Mouse (Mus musculus): Measurements from ENCODE around the gene Trim41. TPM values are rescaled to one million over a fixed set of nuclear protein-coding genes. Genes with fewer than 3 reads are reported as not detected.
"Not testable (repeated sequence)": the region's sequence is repeated elsewhere in the genome, so short reads cannot be mapped to it uniquely, and the experiment has no call there.

The Trim41 gene
- polyA plus RNA-seq, 1 experiment from 2014 or later = 3.6 TPM

GRCm38 (mm10) chr11:48851270-48851995, 34.3 kb upstream of the Trim41 start:
- 84% methylated on average over 4 of the region's 4 CpGs for WGBS
- DNase-seq (ENCODE audit: low spot score) (no peak), ATAC-seq (ENCODE audit: insufficient read depth, low FRiP score, low TSS enrichment) (no peak)
- no peak overlapping the region for H3K27ac ChIP-seq (ENCODE audit: low read depth, low read length)
- no peak overlapping the region for H3K4me3 ChIP-seq (ENCODE audit: low read depth, low read length)
- H3K27me3 ChIP-seq (ENCODE audit: control insufficient read depth, insufficient read depth, low read length) = no peaks in the 10 kb centered on the region
- H3K9me3 ChIP-seq (ENCODE audit: control insufficient read depth, low read length) = no peaks in the 10 kb centered on the region
- H3K4me2 ChIP-seq (ENCODE audit: low read depth) = no peak overlapping the region
- H3K9ac ChIP-seq (ENCODE audit: low read length) = no peak overlapping the region
- H3K36me3 ChIP-seq (ENCODE audit: control insufficient read depth, insufficient read depth, low read length) = no peaks in the 10 kb centered on the region
- peaks cover 5% of the 10 kb centered on the region; the same call in 1 of the 2 replicates for H3K4me1 ChIP-seq (ENCODE audit: control insufficient read depth, insufficient read depth, low read length)

GRCm38 (mm10) chr11:48850240-48850639, 33.1 kb upstream of the Trim41 start:
- Histone ChIP-seq H3K27me3 (ENCODE audit: control insufficient read depth, insufficient read depth, low read length) (no peaks in the 10 kb centered on the region), H3K4me2 (ENCODE audit: low read depth) (no peak overlapping the region), H3K4me3 (ENCODE audit: low read depth, low read length) (no peak overlapping the region), H3K9ac (ENCODE audit: low read length) (no peak overlapping the region), H3K4me1 (ENCODE audit: control insufficient read depth, insufficient read depth, low read length) (peaks cover 5% of the 10 kb centered on the region; the same call in 1 of the 2 replicates), H3K27ac (ENCODE audit: low read depth, low read length) (no peak overlapping the region), H3K9me3 (ENCODE audit: control insufficient read depth, low read length) (no peaks in the 10 kb centered on the region), H3K36me3 (ENCODE audit: control insufficient read depth, insufficient read depth, low read length) (no peaks in the 10 kb centered on the region)
- no peak for DNase-seq (ENCODE audit: low spot score)
- 38% methylated on average over 2 of the region's 2 CpGs for WGBS
- ATAC-seq (ENCODE audit: insufficient read depth, low FRiP score, low TSS enrichment) = no peak

- WGBS = 66% methylated on average over 5 of the region's 5 CpGs
- ATAC-seq (ENCODE audit: insufficient read depth, low FRiP score, low TSS enrichment) (no peak), DNase-seq (ENCODE audit: low spot score) (no peak)
- no peak overlapping the region for H3K4me2 ChIP-seq (ENCODE audit: low read depth)
- H3K4me3 ChIP-seq (ENCODE audit: low read depth, low read length) = no peak overlapping the region
- no peak overlapping the region for H3K27ac ChIP-seq (ENCODE audit: low read depth, low read length)
- no peaks in the 10 kb centered on the region for H3K9me3 ChIP-seq (ENCODE audit: control insufficient read depth, low read length)
- no peak overlapping the region for H3K9ac ChIP-seq (ENCODE audit: low read length)
- H3K36me3 ChIP-seq (ENCODE audit: control insufficient read depth, insufficient read depth, low read length) = no peaks in the 10 kb centered on the region
- no peaks in the 10 kb centered on the region for H3K4me1 ChIP-seq (ENCODE audit: control insufficient read depth, insufficient read depth, low read length)
- H3K27me3 ChIP-seq (ENCODE audit: control insufficient read depth, insufficient read depth, low read length) = no peaks in the 10 kb centered on the region
Measured at GRCm38 (mm10) chr11:48846881-48847280, 29.7 kb upstream of the Trim41 start.

- not testable (repeated sequence) for H3K27me3 ChIP-seq (ENCODE audit: control insufficient read depth, insufficient read depth, low read length); H3K4me3 ChIP-seq (ENCODE audit: low read depth, low read length); H3K36me3 ChIP-seq (ENCODE audit: control insufficient read depth, insufficient read depth, low read length); H3K9me3 ChIP-seq (ENCODE audit: control insufficient read depth, low read length); DNase-seq (ENCODE audit: low spot score); ATAC-seq (ENCODE audit: insufficient read depth, low FRiP score, low TSS enrichment); H3K4me1 ChIP-seq (ENCODE audit: control insufficient read depth, insufficient read depth, low read length); H3K27ac ChIP-seq (ENCODE audit: low read depth, low read length); H3K4me2 ChIP-seq (ENCODE audit: low read depth); H3K9ac ChIP-seq (ENCODE audit: low read length)
- 82% methylated on average over 2 of the region's 2 CpGs for WGBS
Measured at GRCm38 (mm10) chr11:48846362-48846761, 29.2 kb upstream of the Trim41 start.

- DNase-seq (ENCODE audit: low spot score) (no peak), ATAC-seq (ENCODE audit: insufficient read depth, low FRiP score, low TSS enrichment) (no peak)
- Histone ChIP-seq H3K27ac (ENCODE audit: low read depth, low read length) (no peak overlapping the region), H3K4me3 (ENCODE audit: low read depth, low read length) (no peak overlapping the region), H3K4me1 (ENCODE audit: control insufficient read depth, insufficient read depth, low read length) (no peaks in the 10 kb centered on the region), H3K27me3 (ENCODE audit: control insufficient read depth, insufficient read depth, low read length) (no peaks in the 10 kb centered on the region), H3K36me3 (ENCODE audit: control insufficient read depth, insufficient read depth, low read length) (no peaks in the 10 kb centered on the region), H3K4me2 (ENCODE audit: low read depth) (no peak overlapping the region), H3K9ac (ENCODE audit: low read length) (no peak overlapping the region), H3K9me3 (ENCODE audit: control insufficient read depth, low read length) (no peaks in the 10 kb centered on the region)
- WGBS = 21% methylated on average over 13 of the region's 13 CpGs
Measured at GRCm38 (mm10) chr11:48845244-48845815, 28.2 kb upstream of the Trim41 start.

- no peak for DNase-seq (ENCODE audit: low spot score)
- Histone ChIP-seq H3K9ac (ENCODE audit: low read length) (no peak overlapping the region), H3K4me3 (ENCODE audit: low read depth, low read length) (no peak overlapping the region), H3K27ac (ENCODE audit: low read depth, low read length) (no peak overlapping the region), H3K9me3 (ENCODE audit: control insufficient read depth, low read length) (no peaks in the 10 kb centered on the region), H3K27me3 (ENCODE audit: control insufficient read depth, insufficient read depth, low read length) (no peaks in the 10 kb centered on the region), H3K36me3 (ENCODE audit: control insufficient read depth, insufficient read depth, low read length) (no peaks in the 10 kb centered on the region), H3K4me1 (ENCODE audit: control insufficient read depth, insufficient read depth, low read length) (no peaks in the 10 kb centered on the region), H3K4me2 (ENCODE audit: low read depth) (no peak overlapping the region)
- no peak for ATAC-seq (ENCODE audit: insufficient read depth, low FRiP score, low TSS enrichment)
- WGBS = 66% methylated on average over 6 of the region's 6 CpGs
Measured at GRCm38 (mm10) chr11:48844309-48844708, 27.2 kb upstream of the Trim41 start.

- no peaks in the 10 kb centered on the region for H3K9me3 ChIP-seq (ENCODE audit: control insufficient read depth, low read length)
- no peak overlapping the region for H3K9ac ChIP-seq (ENCODE audit: low read length)
- H3K4me3 ChIP-seq (ENCODE audit: low read depth, low read length) = no peak overlapping the region
- DNase-seq (ENCODE audit: low spot score) (no peak), ATAC-seq (ENCODE audit: insufficient read depth, low FRiP score, low TSS enrichment) (no peak)
- no peaks in the 10 kb centered on the region for H3K4me1 ChIP-seq (ENCODE audit: control insufficient read depth, insufficient read depth, low read length)
- 90% methylated on average over 11 of the region's 11 CpGs for WGBS
- H3K27me3 ChIP-seq (ENCODE audit: control insufficient read depth, insufficient read depth, low read length) = no peaks in the 10 kb centered on the region
- no peaks in the 10 kb centered on the region for H3K36me3 ChIP-seq (ENCODE audit: control insufficient read depth, insufficient read depth, low read length)
- H3K4me2 ChIP-seq (ENCODE audit: low read depth) = no peak overlapping the region
- H3K27ac ChIP-seq (ENCODE audit: low read depth, low read length) = no peak overlapping the region
Measured at GRCm38 (mm10) chr11:48843202-48843601, 26.0 kb upstream of the Trim41 start.

GRCm38 (mm10) chr11:48842378-48842792, 25.2 kb upstream of the Trim41 start:
- Histone ChIP-seq H3K9me3 (ENCODE audit: control insufficient read depth, low read length) (no peaks in the 10 kb centered on the region), H3K4me1 (ENCODE audit: control insufficient read depth, insufficient read depth, low read length) (no peaks in the 10 kb centered on the region), H3K4me2 (ENCODE audit: low read depth) (no peak overlapping the region), H3K36me3 (ENCODE audit: control insufficient read depth, insufficient read depth, low read length) (no peaks in the 10 kb centered on the region), H3K9ac (ENCODE audit: low read length) (no peak overlapping the region), H3K27me3 (ENCODE audit: control insufficient read depth, insufficient read depth, low read length) (no peaks in the 10 kb centered on the region), H3K4me3 (ENCODE audit: low read depth, low read length) (no peak overlapping the region), H3K27ac (ENCODE audit: low read depth, low read length) (no peak overlapping the region)
- ATAC-seq (ENCODE audit: insufficient read depth, low FRiP score, low TSS enrichment) (no peak), DNase-seq (ENCODE audit: low spot score) (no peak)
- 86% methylated on average over 4 of the region's 4 CpGs for WGBS

GRCm38 (mm10) chr11:48841213-48841612, 24.1 kb upstream of the Trim41 start:
- WGBS = 86% methylated on average over 5 of the region's 5 CpGs
- no peaks in the 10 kb centered on the region for H3K9me3 ChIP-seq (ENCODE audit: control insufficient read depth, low read length)
- peaks cover 5% of the 10 kb centered on the region; the same call in 1 of the 2 replicates for H3K27me3 ChIP-seq (ENCODE audit: control insufficient read depth, insufficient read depth, low read length)
- no peak for DNase-seq (ENCODE audit: low spot score)
- no peak overlapping the region for H3K9ac ChIP-seq (ENCODE audit: low read length)
- H3K27ac ChIP-seq (ENCODE audit: low read depth, low read length) = no peak overlapping the region
- H3K4me1 ChIP-seq (ENCODE audit: control insufficient read depth, insufficient read depth, low read length) = 0 out of 2 replicates have a peak, but pooled peaks cover 3% of the 10 kb centered on the region
- H3K36me3 ChIP-seq (ENCODE audit: control insufficient read depth, insufficient read depth, low read length) = no peaks in the 10 kb centered on the region
- ATAC-seq (ENCODE audit: insufficient read depth, low FRiP score, low TSS enrichment) = no peak
- H3K4me3 ChIP-seq (ENCODE audit: low read depth, low read length) = no peak overlapping the region
- no peak overlapping the region for H3K4me2 ChIP-seq (ENCODE audit: low read depth)
